Mouse (Mus musculus) CD4-positive, CD25-positive, alpha-beta regulatory T cell (primary cell): ENCODE measurements around the gene Rack1. TPM values are rescaled to one million over a fixed set of nuclear protein-coding genes. Genes with fewer than 3 reads are reported as not detected.

Experiments
- polyA plus RNA-seq: library from polyadenylated mRNA; unstranded; fragments of 100-300 nt; shearing (Covaris generic); gene quantifications from one replicate; pipeline ENCODE4 v1.2.1, GENCODE M21; 2017

Gene Rack1
- polyA plus RNA-seq, result 572 TPM

GRCm38 (mm10) chr11:48799921-48800701, at the start of gene Rack1:
TSS of gene Rack1 (plus strand) at chr11:48800332.

GRCm38 (mm10) chr11:48816800-48817665, 16.9 kb downstream of the Rack1 start, which contains the start of gene Trim41:
TSS of gene Trim41 (minus strand) at chr11:48817353.

GRCm38 (mm10) chr11:48825979-48826751, 26.0 kb downstream of the Rack1 start, which contains the start of the genes Trim7 and Gm12184:
TSS of gene Trim7 (plus strand) at chr11:48826140.
TSS of gene Gm12184 (minus strand) at chr11:48826655.

Other genes with a start within 250 kb of the Rack1 start
- gene Trim41, start 17.0 kb downstream of the Rack1 start, polyA plus RNA-seq, result 1.3 TPM
- 1.2 TPM for gene Trim7, start 25.8 kb downstream of the Rack1 start, polyA plus RNA-seq
- 6.0 TPM for gene Gm12184, start 26.3 kb downstream of the Rack1 start, polyA plus RNA-seq
- 128 TPM for gene Irgm1, start 71.4 kb downstream of the Rack1 start, polyA plus RNA-seq
- gene Gm5431, start 101.9 kb downstream of the Rack1 start, polyA plus RNA-seq, result 1.3 TPM
- gene Psme2b, start 145.9 kb downstream of the Rack1 start, polyA plus RNA-seq, result 224 TPM
- gene Olfr56, start 178.6 kb downstream of the Rack1 start, polyA plus RNA-seq, result 1.0 TPM
- 215 TPM for gene 9930111J21Rik1, start 179.1 kb downstream of the Rack1 start, polyA plus RNA-seq
- gene Gm12185, start 191.9 kb downstream of the Rack1 start, polyA plus RNA-seq, result 5.1 TPM
- gene Tgtp1, start 193.8 kb downstream of the Rack1 start, polyA plus RNA-seq, result 197 TPM